Mouse (Mus musculus): ENCODE data around the gene Ggn. TPM values are rescaled to one million over a fixed set of nuclear protein-coding genes. Genes with fewer than 3 reads are reported as not detected.
"Not testable (repeated sequence)": the region's sequence is repeated elsewhere in the genome, so short reads cannot be mapped to it uniquely, and the experiment has no call there.

Gene Ggn
- polyA plus RNA-seq, 1 experiment: 1.9 TPM

DNA sequence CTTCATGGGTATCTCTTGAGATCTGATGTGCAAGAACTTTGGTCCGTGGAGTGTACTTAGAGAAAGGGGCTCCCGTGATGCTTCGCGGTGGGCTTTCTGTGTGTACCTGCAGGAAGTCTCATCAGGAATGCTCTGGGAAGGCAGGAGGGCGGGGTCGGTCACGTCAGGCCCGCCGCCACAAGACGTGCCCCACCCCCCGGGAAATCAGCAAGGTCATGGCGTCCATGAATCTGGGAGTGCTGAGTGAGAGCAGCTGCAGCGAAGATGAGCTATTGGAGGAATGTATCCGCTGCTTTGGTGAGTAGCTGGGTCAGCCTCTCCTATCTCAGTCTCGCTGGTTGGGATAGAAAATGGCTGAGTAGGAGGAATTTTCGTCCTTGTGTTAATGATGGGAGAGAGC, 32.6 kb upstream of the Ggn start:
- no peaks in the 10 kb centered on the region for H3K4me1 ChIP-seq (ENCODE audit: control insufficient read depth, insufficient read depth, low read length)
- no peak for TF ChIP-seq POLR2A (IDR thresholded peaks at IDR 0.05; ENCODE audit: borderline replicate concordance, extremely low read depth, low read depth, low read length)
- no peak for TF ChIP-seq CTCF (IDR thresholded peaks at IDR 0.05; ENCODE audit: insufficient read depth, low read length)
- DNase-seq: no peak
- no peak overlapping the region for H3K4me3 ChIP-seq (replicated peaks; ENCODE audit: extremely low read depth, low read depth, low read length)
- 43% methylated on average over 16 of the region's 16 CpGs for WGBS

DNA sequence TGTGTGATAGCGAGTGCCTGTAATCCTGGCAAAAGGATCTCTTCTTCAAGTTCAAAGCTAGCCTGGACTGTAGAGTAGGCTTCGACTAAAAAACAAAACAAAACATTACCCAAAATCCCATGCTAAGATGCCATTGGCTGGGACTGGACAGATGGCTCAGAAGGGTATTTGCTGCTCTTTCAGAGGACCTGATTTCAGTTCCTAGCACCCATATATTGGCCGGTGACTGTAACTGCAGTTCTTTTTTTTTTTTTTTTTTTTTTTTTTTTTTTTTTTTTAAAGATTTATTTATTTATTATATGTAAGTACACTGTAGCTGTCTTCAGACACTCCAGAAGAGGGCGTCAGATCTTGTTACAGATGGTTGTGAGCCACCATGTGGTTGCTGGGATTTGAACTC, 30.8 kb upstream of the Ggn start:
- WGBS: 86% methylated on average over 3 of the region's 4 CpGs
- H3K4me3 ChIP-seq (replicated peaks; ENCODE audit: extremely low read depth, low read depth, low read length): not testable (repeated sequence)

DNA sequence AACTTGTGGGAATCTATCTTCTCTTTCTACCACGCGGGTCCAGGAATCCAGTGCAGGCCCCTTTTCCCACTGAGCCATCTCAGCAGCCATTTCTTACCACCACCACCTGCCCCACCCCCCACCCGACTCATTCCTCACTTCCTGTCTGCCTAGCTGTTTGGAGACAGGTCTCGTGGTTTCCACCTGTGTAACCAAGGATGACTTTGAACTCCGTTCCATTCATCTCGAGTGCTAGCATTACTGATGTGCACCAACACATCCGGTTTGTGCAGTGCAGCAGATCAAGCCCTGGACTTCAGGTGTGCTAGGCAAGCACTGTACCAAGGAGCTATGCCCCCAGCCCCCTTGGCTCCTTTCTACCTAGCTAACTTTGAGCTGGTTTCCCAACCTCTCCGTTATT, 28.6 kb upstream of the Ggn start:
- no peak for TF ChIP-seq CTCF (IDR thresholded peaks at IDR 0.05; ENCODE audit: insufficient read depth, low read length)
- TF ChIP-seq POLR2A (IDR thresholded peaks at IDR 0.05; ENCODE audit: borderline replicate concordance, extremely low read depth, low read depth, low read length): no peak
- Histone ChIP-seq H3K4me3 (replicated peaks; ENCODE audit: extremely low read depth, low read depth, low read length) (no peak overlapping the region), H3K4me1 (ENCODE audit: control insufficient read depth, insufficient read depth, low read length) (no peaks in the 10 kb centered on the region)
- WGBS: 64% methylated on average over 8 of the region's 8 CpGs
- no peak for DNase-seq

More for the DNA sequence above, 30.8 kb upstream of the Ggn start:
- not testable (repeated sequence) for DNase-seq; H3K4me1 ChIP-seq (ENCODE audit: control insufficient read depth, insufficient read depth, low read length)

DNA sequence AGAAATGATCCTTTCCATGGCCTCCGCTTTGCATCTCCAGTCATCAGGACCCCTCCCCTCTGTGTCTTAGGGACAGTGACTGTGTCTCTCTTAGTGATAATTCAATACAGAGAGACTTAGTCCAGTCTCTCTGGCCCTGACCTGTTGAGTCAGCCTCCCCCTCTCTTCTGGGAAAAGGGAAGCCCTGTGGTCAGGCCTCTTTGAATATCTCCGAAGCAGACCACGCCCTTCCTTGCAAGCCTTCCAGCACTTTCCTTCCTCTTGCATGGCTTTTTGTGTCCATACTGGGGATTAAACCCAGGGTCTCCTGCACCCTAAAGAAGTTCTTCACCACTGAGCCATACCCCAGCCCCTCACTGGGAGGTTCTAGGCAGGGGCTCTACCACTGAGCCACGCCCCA, 26.0 kb upstream of the Ggn start:
- no peak for DNase-seq
- 73% methylated on average over 4 of the region's 4 CpGs for WGBS

DNA sequence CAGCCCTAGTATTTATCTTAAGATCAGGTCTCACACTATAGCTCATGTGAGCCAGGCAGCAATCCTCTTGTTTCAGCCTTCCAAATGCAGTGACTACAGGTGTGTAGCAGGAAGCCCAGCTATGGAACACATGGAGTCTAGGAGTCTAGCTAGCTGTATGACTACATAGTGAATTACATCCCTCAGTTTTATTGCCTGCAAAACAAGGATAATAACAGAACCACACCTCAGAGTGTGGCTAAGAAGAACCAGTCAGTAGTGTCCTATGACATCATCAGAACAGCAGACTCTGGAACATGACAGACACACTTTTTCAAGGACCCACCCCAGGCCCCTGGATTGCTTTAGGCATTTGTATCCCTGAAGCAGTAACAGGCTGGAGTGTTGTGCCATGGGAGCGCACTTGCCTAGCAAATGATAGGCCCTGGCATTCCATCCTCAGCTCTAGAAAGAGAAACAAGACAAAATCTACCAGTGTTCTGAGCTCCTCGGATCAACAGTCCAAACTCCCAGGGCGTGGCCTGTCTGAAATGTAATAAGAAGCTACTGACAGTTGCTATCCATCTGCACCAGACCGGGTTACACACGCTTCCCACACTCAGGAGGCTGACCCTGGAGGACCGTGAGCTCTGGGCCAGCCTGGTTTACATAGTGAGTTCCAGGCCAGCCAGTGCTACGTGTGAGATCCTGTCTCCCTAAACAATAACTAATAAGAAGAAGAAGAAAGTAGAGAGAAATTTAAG, 23.2 kb upstream of the Ggn start:
- WGBS: 76% methylated on average over 7 of the region's 7 CpGs
- no peaks in the 10 kb centered on the region for H3K4me1 ChIP-seq (ENCODE audit: control insufficient read depth, insufficient read depth, low read length)
- no peak for TF ChIP-seq POLR2A (IDR thresholded peaks at IDR 0.05; ENCODE audit: borderline replicate concordance, extremely low read depth, low read depth, low read length)
- no peak for TF ChIP-seq CTCF (IDR thresholded peaks at IDR 0.05; ENCODE audit: insufficient read depth, low read length)
- no peak for DNase-seq
- no peak overlapping the region for H3K4me3 ChIP-seq (replicated peaks; ENCODE audit: extremely low read depth, low read depth, low read length)

More for the DNA sequence above, 26.0 kb upstream of the Ggn start:
- no peak for TF ChIP-seq POLR2A (IDR thresholded peaks at IDR 0.05; ENCODE audit: borderline replicate concordance, extremely low read depth, low read depth, low read length)
- no peak for TF ChIP-seq CTCF (IDR thresholded peaks at IDR 0.05; ENCODE audit: insufficient read depth, low read length)
- Histone ChIP-seq H3K4me1 (ENCODE audit: control insufficient read depth, insufficient read depth, low read length) (no peaks in the 10 kb centered on the region), H3K4me3 (replicated peaks; ENCODE audit: extremely low read depth, low read depth, low read length) (no peak overlapping the region)

DNA sequence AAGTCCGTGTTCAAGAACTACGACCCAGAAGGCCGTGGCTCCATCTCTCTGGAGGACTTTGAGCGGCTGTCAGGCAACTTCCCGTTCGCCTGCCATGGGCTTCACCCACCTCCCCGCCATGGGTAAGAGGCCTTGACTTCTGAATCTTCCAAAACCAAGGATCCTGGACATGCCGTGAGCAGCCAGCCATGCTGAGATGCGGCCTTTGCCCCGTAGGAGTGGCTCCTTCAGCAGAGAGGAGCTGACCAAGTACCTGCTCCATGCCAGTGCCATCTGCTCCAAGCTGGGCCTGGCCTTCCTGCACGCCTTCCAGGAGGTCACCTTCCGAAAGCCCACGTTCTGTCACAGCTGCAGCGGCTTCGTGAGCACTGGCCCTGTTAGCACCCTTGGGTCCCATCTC, 21.2 kb upstream of the Ggn start:
- Histone ChIP-seq H3K4me1 (ENCODE audit: control insufficient read depth, insufficient read depth, low read length) (no peaks in the 10 kb centered on the region), H3K4me3 (replicated peaks; ENCODE audit: extremely low read depth, low read depth, low read length) (no peak overlapping the region)
- 88% methylated on average over 15 of the region's 15 CpGs for WGBS
- TF ChIP-seq CTCF (IDR thresholded peaks at IDR 0.05; ENCODE audit: insufficient read depth, low read length) (no peak), POLR2A (IDR thresholded peaks at IDR 0.05; ENCODE audit: borderline replicate concordance, extremely low read depth, low read depth, low read length) (no peak)
- DNase-seq: no peak

DNA sequence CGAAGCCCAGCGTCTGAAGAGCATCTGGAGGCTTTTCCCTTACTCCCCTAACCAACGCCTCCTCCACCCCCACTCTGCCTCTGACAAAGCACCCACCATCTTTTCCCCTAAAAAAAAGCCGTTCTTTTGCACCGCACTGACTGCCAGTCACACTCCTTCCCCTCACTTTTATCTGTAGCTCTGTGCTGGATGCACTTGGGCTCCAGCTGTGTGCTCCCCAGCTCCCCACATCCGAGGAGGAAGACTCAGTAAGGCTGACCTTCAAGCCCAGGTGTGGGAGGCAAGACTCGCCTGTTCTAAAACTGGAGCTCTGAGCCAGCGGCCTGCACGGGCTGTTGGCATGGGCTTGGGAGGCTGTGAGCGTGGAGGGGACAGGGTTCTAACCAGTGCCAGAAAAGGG, 18.5 kb upstream of the Ggn start:
- 59% methylated on average over 10 of the region's 10 CpGs for WGBS
- Histone ChIP-seq H3K4me3 (replicated peaks; ENCODE audit: extremely low read depth, low read depth, low read length) (no peak overlapping the region), H3K4me1 (ENCODE audit: control insufficient read depth, insufficient read depth, low read length) (peaks cover 2% of the 10 kb centered on the region; the same call in 1 of the 2 replicates)
- no peak for DNase-seq
- TF ChIP-seq POLR2A (IDR thresholded peaks at IDR 0.05; ENCODE audit: borderline replicate concordance, extremely low read depth, low read depth, low read length): no peak

DNA sequence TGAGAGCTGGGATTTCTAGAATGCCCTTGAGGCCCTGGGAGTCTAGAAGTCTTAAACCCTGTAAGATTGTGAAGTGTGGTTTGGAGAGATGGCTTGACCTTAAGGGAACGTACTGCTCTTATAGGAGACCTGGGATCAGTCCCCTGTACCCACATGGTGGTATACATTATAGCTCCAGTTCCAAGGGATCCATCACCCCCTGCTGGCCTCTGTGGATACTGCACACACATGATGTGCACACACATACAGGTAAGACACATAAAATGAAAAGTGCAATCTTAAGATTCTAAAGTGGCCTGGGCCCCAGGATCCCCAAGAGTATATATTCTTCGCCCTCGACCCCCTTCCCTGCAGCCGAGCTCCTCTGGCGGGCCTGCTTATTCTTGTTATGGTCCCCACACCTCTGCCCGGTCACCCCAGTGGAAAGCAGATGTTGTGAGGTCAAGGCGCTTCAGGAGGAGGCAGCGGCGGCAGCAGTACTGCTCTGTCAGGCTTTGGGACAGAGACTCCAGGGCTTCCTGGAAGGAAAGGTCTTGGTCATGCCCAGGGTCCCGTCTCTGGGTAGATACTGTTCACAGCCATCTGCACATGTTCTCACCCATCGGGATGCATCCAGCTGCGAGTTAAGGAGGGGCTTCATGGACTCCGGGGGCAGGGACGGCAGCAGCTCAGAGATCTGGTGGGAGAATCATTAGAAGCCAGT, 15.8 kb upstream of the Ggn start:
- H3K4me1 ChIP-seq (ENCODE audit: control insufficient read depth, insufficient read depth, low read length): peaks cover 2% of the 10 kb centered on the region; the same call in 1 of the 2 replicates

DNA sequence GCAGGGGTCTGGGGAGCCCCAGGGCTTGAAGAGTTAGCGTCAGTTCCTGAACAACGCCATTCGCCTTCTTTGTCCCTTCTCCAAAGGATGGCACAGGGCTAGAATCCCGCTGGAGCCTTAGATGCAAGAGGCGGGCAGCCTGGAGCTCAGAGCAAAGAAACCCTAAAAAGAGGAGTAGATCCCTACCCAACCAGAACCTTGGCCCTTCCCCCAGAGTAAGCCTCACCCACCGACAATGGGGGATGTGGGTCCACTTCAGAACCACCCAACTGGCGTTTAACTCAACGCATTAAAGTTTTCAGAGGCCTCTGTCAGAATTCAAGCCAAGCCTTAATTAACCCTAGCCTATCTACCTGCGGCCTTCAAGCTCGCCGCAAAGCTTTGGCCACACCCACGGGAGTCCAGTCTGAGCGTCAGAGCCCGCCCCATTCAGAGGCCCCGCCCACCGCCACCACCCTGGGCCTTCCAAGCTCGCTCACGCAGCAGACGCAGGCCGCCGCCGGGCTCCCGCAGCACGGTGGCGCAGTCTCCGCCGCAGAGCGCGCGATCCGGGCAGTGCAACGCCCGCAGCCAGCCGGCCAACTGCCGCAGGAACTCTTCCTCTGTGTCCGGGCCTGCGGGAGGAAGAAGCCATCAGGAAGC, 14.7 kb upstream of the Ggn start:
- H3K4me3 ChIP-seq (replicated peaks; ENCODE audit: extremely low read depth, low read depth, low read length): peak overlapping the region; percentile 87
- 9% methylated on average over 37 of the region's 37 CpGs for WGBS
- TF ChIP-seq POLR2A (IDR thresholded peaks at IDR 0.05; ENCODE audit: borderline replicate concordance, extremely low read depth, low read depth, low read length) (peak; percentile 63; the same call in 1 of the 2 replicates), CTCF (IDR thresholded peaks at IDR 0.05; ENCODE audit: insufficient read depth, low read length) (no peak)

More for the DNA sequence above, 15.8 kb upstream of the Ggn start:
- DNase-seq: no peak
- no peak overlapping the region for H3K4me3 ChIP-seq (replicated peaks; ENCODE audit: extremely low read depth, low read depth, low read length)
- 97% methylated on average over 14 of the region's 14 CpGs for WGBS
- no peak for TF ChIP-seq CTCF (IDR thresholded peaks at IDR 0.05; ENCODE audit: insufficient read depth, low read length)
- no peak for TF ChIP-seq POLR2A (IDR thresholded peaks at IDR 0.05; ENCODE audit: borderline replicate concordance, extremely low read depth, low read depth, low read length)

More for the DNA sequence above, 14.7 kb upstream of the Ggn start:
- peak; percentile 86 for DNase-seq
- peaks cover 2% of the 10 kb centered on the region; the same call in 1 of the 2 replicates for H3K4me1 ChIP-seq (ENCODE audit: control insufficient read depth, insufficient read depth, low read length)
